Mouse (Mus musculus): ENCODE data around the gene Tex38. TPM values are rescaled to one million over a fixed set of nuclear protein-coding genes. Genes with fewer than 3 reads are reported as not detected.

Gene Tex38
- polyA plus RNA-seq, 1 experiment from 2014 or later: not detected

- DNase-seq (ENCODE audit: low spot score) (no peak), ATAC-seq (replicated peaks; ENCODE audit: insufficient number of reproducible peaks, low FRiP score, low TSS enrichment, low read depth) (no peak)
- Histone ChIP-seq H3K4me3 (ENCODE audit: low read depth, low read length) (no peak overlapping the region), H3K4me2 (ENCODE audit: low read depth, low read length) (no peak overlapping the region), H3K9me3 (replicated peaks; ENCODE audit: control insufficient read depth, low read length) (no peaks in the 10 kb centered on the region), H3K27ac (replicated peaks; ENCODE audit: low read depth, low read length) (no peak overlapping the region), H3K4me1 (ENCODE audit: control insufficient read depth, insufficient read depth, low read length) (no peaks in the 10 kb centered on the region), H3K27me3 (ENCODE audit: control insufficient read depth, insufficient read depth, low read length) (no peaks in the 10 kb centered on the region), H3K9ac (replicated peaks; ENCODE audit: low read length) (no peak overlapping the region), H3K36me3 (replicated peaks; ENCODE audit: control insufficient read depth, insufficient read depth, low read depth, low read length) (no peaks in the 10 kb centered on the region)
These were observed 38.2 kb downstream of the Tex38 start for GRCm38 (mm10) chr4:115742658-115743057.

DNA sequence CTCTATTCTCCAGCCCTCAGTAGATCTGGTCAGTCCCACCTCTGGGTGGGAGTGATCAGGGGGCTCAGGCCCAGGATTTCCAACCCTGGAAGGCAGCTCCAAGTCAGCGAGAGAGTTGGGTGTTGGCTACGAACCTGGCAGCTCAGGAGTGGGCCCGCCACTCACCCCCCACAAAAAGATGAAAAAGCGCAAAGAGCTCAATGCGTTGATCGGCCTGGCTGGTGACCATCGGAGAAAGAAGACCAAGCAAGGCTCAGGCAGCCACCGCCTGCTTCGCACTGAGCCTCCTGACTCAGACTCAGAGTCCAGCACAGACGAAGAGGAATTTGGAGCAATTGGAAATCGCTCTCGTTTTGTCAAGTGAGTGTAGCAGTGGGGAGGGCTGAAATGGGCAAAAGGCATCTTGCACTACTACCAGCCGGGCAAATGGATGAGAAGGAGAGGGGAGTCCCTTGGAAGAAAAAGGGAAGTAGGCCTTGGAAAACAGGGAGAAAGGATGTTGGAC lies 42.3 kb downstream of the Tex38 start:
- no peaks in the 10 kb centered on the region for H3K27me3 ChIP-seq (ENCODE audit: control insufficient read depth, insufficient read depth, low read length)
- peak overlapping the region; percentile 59 for H3K4me3 ChIP-seq (ENCODE audit: low read depth, low read length)
- no peak for DNase-seq (ENCODE audit: low spot score)
- H3K36me3 ChIP-seq (replicated peaks; ENCODE audit: control insufficient read depth, insufficient read depth, low read depth, low read length): no peaks in the 10 kb centered on the region
- 49% methylated on average over 13 of the region's 13 CpGs for WGBS
- no peak for ATAC-seq (replicated peaks; ENCODE audit: insufficient number of reproducible peaks, low FRiP score, low TSS enrichment, low read depth)
- H3K9me3 ChIP-seq (replicated peaks; ENCODE audit: control insufficient read depth, low read length): no peaks in the 10 kb centered on the region
- peak overlapping the region; percentile 81 for H3K9ac ChIP-seq (replicated peaks; ENCODE audit: low read length)
- no peaks in the 10 kb centered on the region for H3K4me1 ChIP-seq (ENCODE audit: control insufficient read depth, insufficient read depth, low read length)
- H3K4me2 ChIP-seq (ENCODE audit: low read depth, low read length): peak overlapping the region; percentile 42
- no peak overlapping the region for H3K27ac ChIP-seq (replicated peaks; ENCODE audit: low read depth, low read length)

GRCm38 (mm10) chr4:115737551-115738041 lies 43.2 kb downstream of the Tex38 start, which contains the start of gene Efcab14:
Efcab14 (plus strand) TSS chr4:115737744.
- H3K27me3 ChIP-seq (ENCODE audit: control insufficient read depth, insufficient read depth, low read length): no peaks in the 10 kb centered on the region
- peak within 1 kb of the TSS; percentile 42 for H3K4me2 ChIP-seq (ENCODE audit: low read depth, low read length)

GRCm38 (mm10) chr4:115734867-115735266 lies 46.0 kb downstream of the Tex38 start:
- Histone ChIP-seq H3K4me2 (ENCODE audit: low read depth, low read length) (no peak overlapping the region), H3K4me3 (ENCODE audit: low read depth, low read length) (no peak overlapping the region), H3K4me1 (ENCODE audit: control insufficient read depth, insufficient read depth, low read length) (no peaks in the 10 kb centered on the region), H3K9me3 (replicated peaks; ENCODE audit: control insufficient read depth, low read length) (no peaks in the 10 kb centered on the region), H3K27ac (replicated peaks; ENCODE audit: low read depth, low read length) (no peak overlapping the region), H3K27me3 (ENCODE audit: control insufficient read depth, insufficient read depth, low read length) (no peaks in the 10 kb centered on the region), H3K36me3 (replicated peaks; ENCODE audit: control insufficient read depth, insufficient read depth, low read depth, low read length) (no peaks in the 10 kb centered on the region), H3K9ac (replicated peaks; ENCODE audit: low read length) (no peak overlapping the region)
- ATAC-seq (replicated peaks; ENCODE audit: insufficient number of reproducible peaks, low FRiP score, low TSS enrichment, low read depth) (no peak), DNase-seq (ENCODE audit: low spot score) (no peak)
- WGBS: 73% methylated on average over 4 of the region's 4 CpGs

More at GRCm38 (mm10) chr4:115737551-115738041, 43.2 kb downstream of the Tex38 start, which contains the start of gene Efcab14:
- Histone ChIP-seq H3K4me1 (ENCODE audit: control insufficient read depth, insufficient read depth, low read length) (no peaks in the 10 kb centered on the region), H3K9me3 (replicated peaks; ENCODE audit: control insufficient read depth, low read length) (no peaks in the 10 kb centered on the region), H3K27ac (replicated peaks; ENCODE audit: low read depth, low read length) (peak within 1 kb of the TSS; percentile 15; the same call in 1 of the 2 replicates), H3K4me3 (ENCODE audit: low read depth, low read length) (peak within 1 kb of the TSS; percentile 59), H3K9ac (replicated peaks; ENCODE audit: low read length) (peak within 1 kb of the TSS; percentile 81), H3K36me3 (replicated peaks; ENCODE audit: control insufficient read depth, insufficient read depth, low read depth, low read length) (no peaks in the 10 kb centered on the region)
- peak; percentile 100 for ATAC-seq (replicated peaks; ENCODE audit: insufficient number of reproducible peaks, low FRiP score, low TSS enrichment, low read depth)
- WGBS: under 1% methylated on average over 45 of the region's 45 CpGs
- peak; percentile 99 for DNase-seq (ENCODE audit: low spot score)

DNA sequence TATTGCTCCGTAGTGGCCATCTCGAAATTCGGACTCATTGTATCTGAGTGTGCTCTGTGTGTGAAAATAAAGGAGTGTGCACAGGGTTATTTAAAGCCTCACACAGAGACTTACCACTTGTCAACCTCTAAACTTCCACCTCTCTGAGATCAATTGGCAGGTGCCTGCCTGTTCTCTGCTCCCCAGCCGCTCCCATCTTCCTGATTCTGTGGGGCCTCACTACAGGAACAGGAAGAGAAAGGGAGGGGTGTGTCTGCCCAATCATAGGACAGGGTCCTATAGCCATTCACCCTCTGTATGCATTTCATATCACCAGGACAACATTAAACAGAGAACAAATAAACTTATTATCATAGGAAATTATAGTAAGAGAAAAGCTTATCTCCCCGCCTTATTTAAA lies 47.1 kb downstream of the Tex38 start:
- H3K4me2 ChIP-seq (ENCODE audit: low read depth, low read length): no peak overlapping the region
- no peaks in the 10 kb centered on the region for H3K36me3 ChIP-seq (replicated peaks; ENCODE audit: control insufficient read depth, insufficient read depth, low read depth, low read length)
- ATAC-seq (replicated peaks; ENCODE audit: insufficient number of reproducible peaks, low FRiP score, low TSS enrichment, low read depth) (no peak), DNase-seq (ENCODE audit: low spot score) (no peak)
- H3K9me3 ChIP-seq (replicated peaks; ENCODE audit: control insufficient read depth, low read length): no peaks in the 10 kb centered on the region
- no peak overlapping the region for H3K9ac ChIP-seq (replicated peaks; ENCODE audit: low read length)
- no peaks in the 10 kb centered on the region for H3K27me3 ChIP-seq (ENCODE audit: control insufficient read depth, insufficient read depth, low read length)
- no peaks in the 10 kb centered on the region for H3K4me1 ChIP-seq (ENCODE audit: control insufficient read depth, insufficient read depth, low read length)
- no peak overlapping the region for H3K4me3 ChIP-seq (ENCODE audit: low read depth, low read length)
- H3K27ac ChIP-seq (replicated peaks; ENCODE audit: low read depth, low read length): no peak overlapping the region
- 77% methylated on average over 5 of the region's 5 CpGs for WGBS

- Histone ChIP-seq H3K27me3 (ENCODE audit: control insufficient read depth, insufficient read depth, low read length) (no peaks in the 10 kb centered on the region), H3K4me1 (ENCODE audit: control insufficient read depth, insufficient read depth, low read length) (no peaks in the 10 kb centered on the region), H3K4me2 (ENCODE audit: low read depth, low read length) (no peak overlapping the region), H3K9me3 (replicated peaks; ENCODE audit: control insufficient read depth, low read length) (no peaks in the 10 kb centered on the region), H3K4me3 (ENCODE audit: low read depth, low read length) (no peak overlapping the region), H3K9ac (replicated peaks; ENCODE audit: low read length) (no peak overlapping the region), H3K36me3 (replicated peaks; ENCODE audit: control insufficient read depth, insufficient read depth, low read depth, low read length) (no peaks in the 10 kb centered on the region), H3K27ac (replicated peaks; ENCODE audit: low read depth, low read length) (no peak overlapping the region)
- ATAC-seq (replicated peaks; ENCODE audit: insufficient number of reproducible peaks, low FRiP score, low TSS enrichment, low read depth) (no peak), DNase-seq (ENCODE audit: low spot score) (no peak)
- 59% methylated on average over 3 of the region's 3 CpGs for WGBS
These were observed 48.5 kb downstream of the Tex38 start for GRCm38 (mm10) chr4:115732223-115732818.

DNA sequence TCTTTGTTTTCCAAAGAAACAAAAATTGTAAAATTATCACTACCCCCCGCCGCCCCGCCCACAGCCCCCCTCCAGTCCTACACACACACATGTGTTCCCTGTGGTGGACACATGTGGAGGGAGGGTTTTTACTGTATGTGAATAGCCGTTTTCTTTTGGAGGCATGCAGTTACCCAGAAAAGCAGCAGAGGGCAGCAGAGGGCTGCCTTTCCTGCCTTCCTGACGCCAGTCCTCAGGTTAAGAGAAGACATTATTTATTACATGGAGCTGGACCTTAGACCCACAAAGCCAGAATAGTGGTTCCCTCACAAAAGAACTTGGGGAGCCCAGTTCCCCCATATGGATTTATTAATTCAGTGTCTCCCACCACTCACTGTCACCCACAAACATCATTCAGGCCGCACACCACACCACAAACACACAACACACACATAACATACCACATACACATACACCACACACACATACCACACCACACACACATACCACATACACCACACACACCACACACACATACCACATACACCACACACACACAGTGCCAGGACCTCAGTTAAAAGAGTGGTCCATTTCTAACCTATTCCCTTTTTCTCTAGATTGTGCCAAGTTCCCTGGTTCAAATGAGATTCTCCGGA lies 49.1 kb downstream of the Tex38 start:
- Histone ChIP-seq H3K4me2 (ENCODE audit: low read depth, low read length) (no peak overlapping the region), H3K9me3 (replicated peaks; ENCODE audit: control insufficient read depth, low read length) (no peaks in the 10 kb centered on the region), H3K27ac (replicated peaks; ENCODE audit: low read depth, low read length) (no peak overlapping the region), H3K9ac (replicated peaks; ENCODE audit: low read length) (no peak overlapping the region), H3K4me1 (ENCODE audit: control insufficient read depth, insufficient read depth, low read length) (no peaks in the 10 kb centered on the region), H3K36me3 (replicated peaks; ENCODE audit: control insufficient read depth, insufficient read depth, low read depth, low read length) (no peaks in the 10 kb centered on the region), H3K27me3 (ENCODE audit: control insufficient read depth, insufficient read depth, low read length) (no peaks in the 10 kb centered on the region), H3K4me3 (ENCODE audit: low read depth, low read length) (no peak overlapping the region)
- WGBS: 23% methylated on average over 7 of the region's 7 CpGs
- ATAC-seq (replicated peaks; ENCODE audit: insufficient number of reproducible peaks, low FRiP score, low TSS enrichment, low read depth): peak; percentile 73
- peak; percentile 79 for DNase-seq (ENCODE audit: low spot score)

Measured in embryonic facial prominence, embryonic 11.5 days (tissue).